Mouse (Mus musculus) embryo, embryonic 11 days (tissue): ENCODE measurements around the gene Ociad1.

ENCODE experiments used
- DNase-seq: peaks from one replicate; pipeline ENCODE4 v3.0.0-alpha.2; 2015

The Ociad1 gene

GRCm38 (mm10) chr5:73292502-73293457 lies at the start of gene Ociad1:
TSS of gene Ociad1 (plus strand) at chr5:73292784.
- DNase-seq, result peak; percentile 99

GRCm38 (mm10) chr5:73244403-73244802 lies 48.2 kb upstream of the Ociad1 start:
- no peak for DNase-seq

DNA sequence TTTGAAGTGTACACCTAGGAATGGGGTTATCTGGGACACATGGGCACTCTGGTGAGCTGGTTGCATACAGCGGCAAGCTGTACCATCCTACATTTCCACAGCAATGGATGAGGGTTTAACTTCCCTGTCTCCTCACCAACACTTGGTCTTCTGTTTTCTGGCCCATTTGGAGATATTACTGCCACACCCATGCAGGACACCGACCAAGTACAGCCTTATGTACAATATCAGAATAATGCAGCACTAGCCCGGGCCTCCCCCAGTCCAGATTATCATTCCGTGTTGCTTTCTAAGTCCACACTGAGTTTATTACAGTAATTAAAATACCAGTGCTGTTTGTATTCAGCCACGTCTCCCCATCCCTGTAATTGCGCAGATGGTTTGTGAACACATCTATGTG lies 46.2 kb upstream of the Ociad1 start:
- DNase-seq, result no peak

DNA sequence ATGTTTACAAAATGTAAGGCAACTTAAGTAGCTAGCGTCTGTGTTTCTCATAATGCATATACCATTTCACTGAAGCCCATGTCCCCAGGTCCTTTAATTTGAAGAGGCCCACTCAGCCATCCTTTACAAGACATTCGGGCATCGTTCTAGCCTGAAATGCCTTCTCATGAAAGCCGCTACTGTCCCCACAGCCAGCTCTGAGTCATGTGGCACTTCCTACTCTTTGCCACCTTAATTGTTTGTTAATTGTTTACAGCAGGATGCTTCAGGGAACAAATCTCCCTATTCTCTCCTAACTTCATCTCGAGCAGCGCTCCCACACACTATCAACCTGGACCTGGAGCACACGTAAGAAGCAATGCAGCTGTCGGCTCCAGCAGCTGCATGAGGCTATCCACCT lies 44.4 kb upstream of the Ociad1 start:
- no peak for DNase-seq

- DNase-seq, result no peak
These were observed 43.2 kb upstream of the Ociad1 start for GRCm38 (mm10) chr5:73249341-73249740.

GRCm38 (mm10) chr5:73252739-73253138 lies 39.8 kb upstream of the Ociad1 start:
- no peak for DNase-seq

DNA sequence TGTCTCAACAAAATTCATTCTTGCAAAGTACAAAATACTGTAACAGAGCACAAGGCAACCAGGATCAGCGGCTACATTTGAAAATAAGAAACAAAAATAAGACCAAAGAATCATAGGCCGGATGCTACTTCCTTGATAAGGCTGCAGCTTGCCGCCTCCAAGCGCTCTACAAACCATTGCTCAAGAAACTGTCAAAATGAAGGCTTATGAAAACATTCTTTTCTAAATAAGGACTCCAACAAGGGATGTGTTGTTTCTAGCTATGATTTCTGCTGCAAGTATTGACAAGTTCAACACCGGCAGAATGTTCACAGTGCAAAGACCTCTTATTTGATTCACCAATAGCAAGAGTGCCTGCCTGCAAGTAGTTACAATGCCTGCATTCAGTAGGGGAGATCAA lies 37.9 kb upstream of the Ociad1 start:
- DNase-seq, result no peak

DNA sequence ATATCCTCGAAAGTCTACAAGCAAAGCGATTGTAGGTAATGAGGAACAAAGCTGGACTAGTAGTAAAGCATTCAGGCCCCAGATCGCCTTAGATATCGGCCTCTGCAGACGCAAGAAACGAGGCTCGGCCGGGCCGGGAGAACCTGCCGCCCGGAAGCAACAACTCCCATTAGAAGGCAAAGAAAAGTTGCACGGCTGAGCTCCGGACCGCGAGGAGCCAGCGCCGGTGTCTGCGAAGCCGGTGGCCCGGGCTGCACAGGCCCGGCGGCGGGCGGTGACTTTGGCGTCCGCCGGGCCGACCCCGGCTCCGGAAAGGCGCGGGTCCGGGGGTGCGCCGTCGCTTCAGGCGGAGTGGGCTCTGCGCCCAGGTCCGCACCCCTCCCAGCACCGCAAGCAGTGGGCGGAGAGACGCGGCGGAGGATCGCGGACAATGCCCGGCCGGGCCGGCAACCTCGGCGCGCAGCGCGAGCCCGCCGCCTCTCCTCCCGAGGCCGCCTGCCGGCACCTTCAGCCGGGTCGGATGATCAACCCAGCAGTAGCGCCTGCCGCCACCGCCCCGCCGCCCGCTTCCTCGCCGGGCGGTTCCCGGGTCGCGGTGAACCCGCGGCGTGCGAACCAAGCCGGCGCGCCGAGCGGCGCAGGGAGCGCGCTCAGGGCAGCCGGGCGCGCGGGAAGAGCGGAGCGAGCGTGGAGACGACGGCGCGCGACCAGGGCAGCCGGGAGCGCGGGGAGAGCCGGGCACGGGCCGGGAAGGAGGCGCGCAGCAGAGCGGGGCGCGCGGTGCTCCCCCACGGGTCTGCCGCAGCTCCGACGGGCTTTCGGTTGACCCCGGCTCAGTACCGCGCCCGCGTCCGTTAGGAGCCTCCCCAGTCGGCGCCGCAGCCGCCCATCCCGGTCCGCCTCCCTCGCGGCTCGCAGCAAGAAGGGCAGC lies 37.0 kb upstream of the Ociad1 start:
- DNase-seq, result peak; percentile 86

- DNase-seq, result peak; percentile 99
These were observed 36.1 kb upstream of the Ociad1 start, which contains the start of gene Fryl for GRCm38 (mm10) chr5:73256352-73257065. TSS of gene Fryl (minus strand) at chr5:73256619.

DNA sequence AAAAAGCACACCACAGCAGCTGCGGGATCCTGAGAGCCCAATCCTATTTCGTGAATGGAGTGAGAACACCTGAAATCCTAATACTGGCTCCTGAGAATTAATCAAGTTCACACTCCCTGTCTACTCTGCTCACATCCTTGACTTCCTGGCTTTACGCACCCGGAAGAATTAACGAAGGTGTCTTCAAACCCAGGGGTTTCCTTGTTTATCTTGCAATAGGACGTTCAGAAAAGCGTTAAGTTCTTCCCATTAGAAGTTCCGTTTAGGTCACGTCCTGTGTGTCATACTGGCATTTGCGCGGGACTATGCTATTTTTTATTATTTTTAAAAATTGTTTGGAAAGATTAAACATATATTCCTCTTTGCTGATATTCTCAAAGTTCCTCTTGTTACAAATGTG lies 35.5 kb upstream of the Ociad1 start:
- DNase-seq, result no peak

DNA sequence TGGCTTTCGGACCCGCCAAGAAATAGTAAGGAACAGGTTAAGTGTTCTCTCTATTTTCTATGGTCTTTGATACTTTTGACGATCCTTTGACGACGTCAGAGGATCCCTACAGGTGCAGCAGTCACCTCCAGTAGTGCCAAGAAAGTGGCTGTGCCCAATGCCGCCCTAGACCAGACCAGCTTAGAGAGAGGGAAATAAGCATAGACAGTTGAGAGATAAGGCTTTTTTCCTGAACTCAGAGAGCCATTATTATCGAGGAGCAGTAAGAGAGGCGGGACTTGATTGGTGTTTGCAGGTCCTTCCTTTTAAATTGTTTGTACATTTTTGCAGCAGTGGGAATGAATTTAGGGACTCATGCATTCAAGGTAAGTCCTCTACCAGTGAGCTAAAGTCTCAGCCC lies 34.9 kb upstream of the Ociad1 start:
- DNase-seq, result no peak

DNA sequence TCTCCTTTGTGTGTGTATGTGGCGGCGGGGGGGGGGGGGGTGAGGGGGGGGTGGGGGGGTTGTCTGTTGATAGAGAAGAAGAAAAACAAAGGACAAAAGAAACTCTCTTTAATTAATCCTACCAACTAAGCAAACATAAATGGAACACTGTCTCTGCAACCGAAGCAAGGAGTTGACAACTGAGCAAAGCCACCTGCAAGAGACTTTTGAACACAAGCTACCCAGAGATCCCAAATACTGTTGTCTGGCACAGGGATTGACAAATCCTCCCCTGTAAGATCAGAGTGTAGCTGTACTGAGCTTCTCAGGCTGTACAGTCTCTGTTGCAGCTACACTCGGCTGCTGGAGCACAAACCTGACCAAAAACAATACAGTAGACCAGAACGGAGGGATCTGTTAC lies 28.5 kb upstream of the Ociad1 start:
- no peak for DNase-seq

GRCm38 (mm10) chr5:73265460-73265859 lies 27.1 kb upstream of the Ociad1 start:
- peak; percentile 31 for DNase-seq

- DNase-seq, result no peak
These were observed 23.9 kb upstream of the Ociad1 start for GRCm38 (mm10) chr5:73268636-73269213.

DNA sequence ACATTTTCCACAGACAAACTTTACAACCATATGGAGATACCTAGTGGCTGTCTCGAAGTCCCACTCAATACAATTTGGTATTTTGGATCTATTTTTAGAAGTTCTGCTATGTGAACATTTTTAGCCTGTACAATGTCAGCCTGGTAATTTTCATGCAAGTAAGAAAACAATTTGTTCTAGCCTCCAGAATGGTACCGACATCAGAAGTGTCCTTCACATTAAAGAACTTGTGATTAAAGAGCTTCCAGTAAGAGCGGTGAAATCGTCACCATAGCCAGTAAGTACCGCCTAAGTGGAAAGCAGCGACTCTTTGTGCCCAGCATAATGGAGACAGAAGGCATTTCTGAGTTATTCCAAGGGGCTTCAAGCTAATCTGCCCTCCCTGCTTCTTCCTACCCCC lies 22.0 kb upstream of the Ociad1 start:
- no peak for DNase-seq

GRCm38 (mm10) chr5:73273171-73273570 lies 19.4 kb upstream of the Ociad1 start:
- no peak for DNase-seq

DNA sequence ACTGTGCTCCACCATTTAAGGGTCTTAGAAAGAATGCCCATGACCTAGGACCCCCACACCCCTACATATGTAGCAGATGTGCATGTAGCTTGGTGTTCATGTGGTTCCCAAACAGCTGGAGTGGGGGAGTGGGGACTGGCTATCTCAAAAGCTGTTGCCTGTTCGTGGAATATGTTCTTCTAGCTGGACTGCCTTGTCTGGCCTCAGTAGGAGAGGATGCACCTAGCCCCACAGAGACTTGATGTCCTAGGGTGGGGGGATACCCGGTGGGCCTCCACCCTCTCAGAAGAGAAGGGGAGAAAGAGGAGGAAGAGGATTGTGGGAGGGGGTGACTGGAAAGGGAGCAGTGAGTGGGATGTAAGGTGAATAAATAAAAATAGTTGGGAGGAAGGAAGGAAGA lies 17.6 kb upstream of the Ociad1 start:
- DNase-seq, result no peak

DNA sequence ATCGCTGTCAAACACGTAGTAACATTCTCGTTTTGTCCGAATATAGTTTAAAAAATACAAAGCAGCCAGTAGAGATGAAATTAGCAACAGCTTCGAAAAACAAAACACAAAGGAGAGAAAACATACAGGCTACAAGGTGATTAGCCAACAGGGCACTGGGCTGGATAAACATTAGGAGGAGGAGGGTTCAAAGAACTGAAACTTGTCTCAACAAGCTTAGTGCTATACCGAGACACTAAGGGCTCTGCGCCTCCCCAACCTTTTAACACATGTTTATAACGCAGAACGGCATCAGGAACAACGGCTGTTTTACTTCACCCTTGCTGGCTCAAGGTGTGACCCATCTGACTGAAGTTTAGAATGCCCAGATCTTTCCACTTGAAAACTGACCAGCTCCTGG lies 13.4 kb upstream of the Ociad1 start:
- peak; percentile 16 for DNase-seq

DNA sequence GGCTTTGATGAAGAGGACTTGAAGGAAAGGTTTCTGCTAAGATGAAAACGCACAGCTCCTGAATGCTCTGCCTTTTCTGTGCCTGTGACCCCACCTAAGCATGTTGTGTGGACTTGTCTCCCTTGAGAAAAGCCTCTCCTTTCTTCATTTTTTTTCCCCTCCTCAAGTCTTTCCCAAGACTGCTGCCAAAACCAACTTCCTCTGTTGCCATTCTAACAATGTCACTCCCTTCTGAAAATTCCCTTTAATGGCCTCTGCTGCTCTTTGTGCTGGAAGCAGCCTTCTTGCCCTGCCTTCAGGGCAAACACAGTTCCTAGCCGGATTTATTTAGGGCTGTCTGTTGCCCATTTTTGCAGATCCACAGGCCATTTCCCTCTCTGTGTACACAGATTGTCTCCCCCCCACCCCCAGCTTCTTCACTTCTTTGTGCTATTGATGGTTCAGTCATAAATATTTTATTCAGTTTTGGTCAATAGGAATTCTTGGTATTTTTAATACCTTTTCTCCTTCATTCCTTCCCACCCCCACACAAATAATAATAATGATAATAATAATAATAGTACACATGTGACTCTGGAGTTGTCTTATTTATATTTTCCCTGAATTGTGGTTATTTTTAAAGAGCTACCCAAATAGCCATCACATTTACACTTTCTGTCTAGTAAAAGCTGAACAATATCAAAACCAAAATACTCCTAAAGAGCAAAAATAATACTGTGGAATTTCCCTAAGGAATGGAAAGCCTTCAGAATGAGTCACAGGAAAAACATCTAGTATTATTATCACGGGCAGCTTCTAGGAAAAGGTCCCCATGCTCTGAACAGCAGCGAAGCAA lies 12.6 kb upstream of the Ociad1 start:
- peak; percentile 8 for DNase-seq

DNA sequence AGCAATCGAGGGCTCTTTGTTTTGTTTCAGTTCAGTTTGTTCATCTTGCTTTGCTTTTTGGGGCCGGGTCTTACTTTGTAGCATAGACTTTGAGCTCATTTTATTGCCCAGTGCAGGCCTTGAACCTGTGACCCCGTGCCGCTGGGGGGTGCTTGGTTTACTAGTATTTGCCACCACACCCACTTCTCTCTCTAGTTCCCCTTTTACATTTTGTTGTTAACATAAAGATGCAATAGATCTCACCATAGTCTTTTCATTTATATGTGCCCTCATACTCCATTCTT lies 12.1 kb upstream of the Ociad1 start:
- no peak for DNase-seq

DNA sequence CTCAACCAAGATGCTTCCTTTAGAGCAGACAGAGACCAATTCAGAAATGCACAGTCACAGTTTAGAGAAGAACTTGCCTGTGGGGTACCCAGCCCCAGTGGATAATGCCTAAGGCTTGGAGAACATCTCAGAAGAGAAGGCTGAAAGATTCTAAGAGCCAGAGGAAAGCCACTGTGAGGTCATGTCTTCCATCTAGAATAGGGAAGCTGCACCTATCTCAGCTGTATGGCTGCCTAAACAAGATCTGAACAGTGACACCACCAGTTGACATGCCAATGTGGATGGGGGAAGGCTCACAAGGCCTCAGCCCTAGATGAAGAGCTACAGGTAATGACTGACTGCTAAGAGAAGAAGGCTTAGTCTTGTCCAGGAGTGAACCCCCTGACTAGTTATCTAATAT lies 8.5 kb upstream of the Ociad1 start:
- no peak for DNase-seq

GRCm38 (mm10) chr5:73285470-73285978 lies 7.1 kb upstream of the Ociad1 start:
- no peak for DNase-seq
